Mouse (Mus musculus) MEL (cell line): ENCODE results near the gene Pycr2. TPM values are rescaled to one million over a fixed set of nuclear protein-coding genes. Genes with fewer than 3 reads are reported as not detected.

ENCODE experiments used
- DNase-seq: peaks from one replicate; pipeline ENCODE4 v3.0.0; 2011; ENCODE audit warnings: low read depth, low spot score
- H3K27ac ChIP-seq: 2 replicates; pipeline ENCODE4 v1.5.1; 2012; ENCODE audit warnings: low read depth, mild to moderate bottlenecking, control low read depth, low read length, moderate library complexity; ENCODE audit not compliant: control insufficient read depth
- H3K27me3 ChIP-seq, 2 experiments: fragments of 150-350 bp in 1 of 2; sonication (generic) in 1 of 2; 2 replicates each; pipeline ENCODE4 v1.6.1; 2012; ENCODE audit warnings: low read length in 2 of 2, mild to moderate bottlenecking in 2 of 2, improper control_type of control experiment in 1 of 2, moderate library complexity in 1 of 2; ENCODE audit not compliant: insufficient read depth in 2 of 2, control insufficient read depth in 1 of 2
- H3K36me3 ChIP-seq, 2 experiments: 2 replicates each; pipeline ENCODE4 v1.6.1; 2012 to 2014; ENCODE audit warnings: low read length in 2 of 2, improper control_type of control experiment in 1 of 2, inconsistent platforms in 1 of 2, mild to moderate bottlenecking in 1 of 2; ENCODE audit not compliant: insufficient read depth in 2 of 2, control insufficient read depth in 1 of 2
- H3K4me1 ChIP-seq, 2 experiments: fragments of 150-350 bp in 1 of 2; sonication (generic) in 1 of 2; 2 replicates each; pipeline ENCODE4 v1.6.1; 2012; ENCODE audit warnings: low read length in 2 of 2, improper control_type of control experiment in 1 of 2, mild to moderate bottlenecking in 1 of 2; ENCODE audit not compliant: insufficient read depth in 2 of 2, control insufficient read depth in 1 of 2
- H3K4me3 ChIP-seq, 2 experiments: fragments of 150-350 bp in 1 of 2; sonication (generic) in 1 of 2; 2 replicates each; pipeline ENCODE4 v1.5.1; 2012; ENCODE audit warnings: low read depth in 2 of 2, low read length in 2 of 2, mild to moderate bottlenecking in 2 of 2, moderate library complexity in 2 of 2, control low read depth in 1 of 2, improper control_type of control experiment in 1 of 2; ENCODE audit not compliant: control insufficient read depth in 1 of 2, insufficient read depth in 1 of 2
- H3K79me2 ChIP-seq: 2 replicates; pipeline ENCODE4 v1.6.1; 2012; ENCODE audit warnings: mild to moderate bottlenecking, low read length, moderate library complexity; ENCODE audit not compliant: control insufficient read depth, poor library complexity, insufficient read depth
- H3K9ac ChIP-seq: 2 replicates; pipeline ENCODE4 v1.6.1; 2012; ENCODE audit warnings: low read depth, mild to moderate bottlenecking, control low read depth, low read length, moderate library complexity; ENCODE audit not compliant: control insufficient read depth, poor library complexity, severe bottlenecking
- H3K9me3 ChIP-seq: fragments of 150-350 bp; sonication (generic); replicated peaks from 2 replicates; pipeline ENCODE4 v1.6.1; 2012; ENCODE audit warnings: mild to moderate bottlenecking, low read length, improper control_type of control experiment, moderate library complexity; ENCODE audit not compliant: insufficient read depth
- BHLHE40 ChIP-seq: IDR thresholded peaks from 2 replicates; pipeline ENCODE4 v1.6.1; 2012; ENCODE audit warnings: low read depth, mild to moderate bottlenecking, inconsistent platforms, low read length, improper control_type of control experiment, borderline replicate concordance
- CHD1 ChIP-seq: IDR thresholded peaks from 2 replicates; pipeline ENCODE4 v1.6.1; 2012; ENCODE audit warnings: low read depth, mild to moderate bottlenecking, inconsistent platforms, low read length, improper control_type of control experiment
- CHD2 ChIP-seq: IDR thresholded peaks from 2 replicates; pipeline ENCODE4 v1.6.1; 2011; ENCODE audit warnings: low read length, improper control_type of control experiment
- CTCF ChIP-seq, 3 experiments: IDR thresholded peaks in 2 of 3; conservative IDR thresholded peaks in 1 of 3; 2 replicates each; pipeline ENCODE4 v1.5.1; 2011 to 2012; ENCODE audit warnings: low read length in 3 of 3, low read depth in 2 of 3, mild to moderate bottlenecking in 2 of 3, improper control_type of control experiment in 1 of 3, inconsistent platforms in 1 of 3, mixed read lengths in 1 of 3, moderate library complexity in 1 of 3; ENCODE audit not compliant: control insufficient read depth in 1 of 3, insufficient read depth in 1 of 3, poor library complexity in 1 of 3, severe bottlenecking in 1 of 3
- E2F4 ChIP-seq: IDR thresholded peaks from 2 replicates; pipeline ENCODE4 v1.6.1; 2011; ENCODE audit warnings: low read depth, low read length, improper control_type of control experiment, borderline replicate concordance
- ELF1 ChIP-seq: IDR thresholded peaks from 2 replicates; pipeline ENCODE4 v1.6.1; 2014; ENCODE audit warnings: low read depth, mild to moderate bottlenecking, inconsistent platforms, low read length, improper control_type of control experiment, moderate library complexity
- EP300 ChIP-seq, 2 experiments: IDR thresholded peaks; 2 replicates each; pipeline ENCODE4 v1.6.1; 2011; ENCODE audit warnings: improper control_type of control experiment in 2 of 2, low read length in 2 of 2, low read depth in 1 of 2, mild to moderate bottlenecking in 1 of 2
- ETS1 ChIP-seq: IDR thresholded peaks from 2 replicates; pipeline ENCODE4 v1.6.1; 2012; ENCODE audit warnings: low read depth, mild to moderate bottlenecking, inconsistent platforms, low read length, improper control_type of control experiment, moderate library complexity
- GABPA ChIP-seq: IDR thresholded peaks from 2 replicates; pipeline ENCODE4 v1.6.1; 2012; ENCODE audit warnings: low read depth, mild to moderate bottlenecking, inconsistent platforms, low read length, improper control_type of control experiment, moderate library complexity
- GATA1 ChIP-seq: IDR thresholded peaks from 2 replicates; pipeline ENCODE4 v1.6.1; 2011; ENCODE audit warnings: low read depth, low read length, improper control_type of control experiment
- HCFC1 ChIP-seq: IDR thresholded peaks from 2 replicates; pipeline ENCODE4 v1.6.1; 2012; ENCODE audit warnings: low read depth, mild to moderate bottlenecking, inconsistent platforms, low read length, improper control_type of control experiment, moderate library complexity
- JUND ChIP-seq: IDR thresholded peaks from 2 replicates; pipeline ENCODE4 v1.6.1; 2011; ENCODE audit warnings: low read depth, mild to moderate bottlenecking, improper control_type of control experiment, low read length
- KAT2A ChIP-seq: conservative IDR thresholded peaks from 2 replicates; pipeline ENCODE4 v1.6.1; 2012; ENCODE audit warnings: low read depth, low read length, improper control_type of control experiment, inconsistent platforms
- MAFK ChIP-seq: IDR thresholded peaks from 2 replicates; pipeline ENCODE4 v1.6.1; 2011; ENCODE audit warnings: low read depth, mild to moderate bottlenecking, low read length, improper control_type of control experiment, borderline replicate concordance
- MAX ChIP-seq: IDR thresholded peaks from 2 replicates; pipeline ENCODE4 v1.6.1; 2011; ENCODE audit warnings: low read length, improper control_type of control experiment
- MAZ ChIP-seq: IDR thresholded peaks from 2 replicates; pipeline ENCODE4 v1.6.1; 2012; ENCODE audit warnings: low read depth, mild to moderate bottlenecking, inconsistent platforms, low read length, improper control_type of control experiment
- MXI1 ChIP-seq: IDR thresholded peaks from 2 replicates; pipeline ENCODE4 v1.6.1; 2011; ENCODE audit warnings: mild to moderate bottlenecking, low read depth, low read length, improper control_type of control experiment
- MYB ChIP-seq: IDR thresholded peaks from 2 replicates; pipeline ENCODE4 v1.6.1; 2011; ENCODE audit warnings: mild to moderate bottlenecking, low read depth, low read length, improper control_type of control experiment
- MYC ChIP-seq: IDR thresholded peaks from 2 replicates; pipeline ENCODE4 v1.6.1; 2011; ENCODE audit warnings: low read depth, mild to moderate bottlenecking, low read length, improper control_type of control experiment, moderate library complexity
- NELFE ChIP-seq: IDR thresholded peaks from 2 replicates; pipeline ENCODE4 v1.6.1; 2011; ENCODE audit warnings: low read depth, low read length, improper control_type of control experiment
- NRF1 ChIP-seq: IDR thresholded peaks from 2 replicates; pipeline ENCODE4 v1.6.1; 2014; ENCODE audit warnings: low read depth, mild to moderate bottlenecking, inconsistent platforms, low read length, improper control_type of control experiment, moderate library complexity; ENCODE audit not compliant: poor library complexity, insufficient read depth, severe bottlenecking
- POLR2A ChIP-seq, 2 experiments: IDR thresholded peaks; 2 replicates each; pipeline ENCODE4 v1.6.1; 2011 to 2012; ENCODE audit warnings: low read length in 2 of 2, mild to moderate bottlenecking in 2 of 2, control low read depth in 1 of 2, improper control_type of control experiment in 1 of 2, low read depth in 1 of 2, moderate library complexity in 1 of 2; ENCODE audit not compliant: control insufficient read depth in 1 of 2, insufficient read depth in 1 of 2, poor library complexity in 1 of 2
- POLR2AphosphoS2 ChIP-seq: IDR thresholded peaks from 2 replicates; pipeline ENCODE4 v1.6.1; 2011; ENCODE audit warnings: low read length, improper control_type of control experiment
- POLR2AphosphoS5 ChIP-seq: IDR thresholded peaks from 2 replicates; pipeline ENCODE4 v1.6.1; 2012; ENCODE audit warnings: low read depth, borderline replicate concordance, mild to moderate bottlenecking, inconsistent platforms, low read length, moderate library complexity, mixed read lengths
- RAD21 ChIP-seq: IDR thresholded peaks from 2 replicates; pipeline ENCODE4 v1.6.1; 2011; ENCODE audit warnings: mild to moderate bottlenecking, low read depth, low read length, improper control_type of control experiment
- RCOR1 ChIP-seq: IDR thresholded peaks from 2 replicates; pipeline ENCODE4 v1.6.1; 2012; ENCODE audit warnings: low read depth, mild to moderate bottlenecking, inconsistent platforms, low read length, improper control_type of control experiment
- SIN3A ChIP-seq: IDR thresholded peaks from 2 replicates; pipeline ENCODE4 v1.6.1; 2012; ENCODE audit warnings: low read length, improper control_type of control experiment, inconsistent platforms
- SMC3 ChIP-seq: IDR thresholded peaks from 2 replicates; pipeline ENCODE4 v1.6.1; 2011; ENCODE audit warnings: low read depth, low read length, improper control_type of control experiment
- TAL1 ChIP-seq: IDR thresholded peaks from 2 replicates; pipeline ENCODE4 v1.6.1; 2012; ENCODE audit warnings: mild to moderate bottlenecking, inconsistent platforms, low read length, moderate library complexity, mixed read lengths
- TBP ChIP-seq: IDR thresholded peaks from 2 replicates; pipeline ENCODE4 v1.8.0; 2011; ENCODE audit warnings: low read depth, low read length, improper control_type of control experiment
- TCF12 ChIP-seq: IDR thresholded peaks from 2 replicates; pipeline ENCODE4 v1.6.1; 2014; ENCODE audit warnings: low read depth, mild to moderate bottlenecking, inconsistent platforms, low read length, improper control_type of control experiment, moderate library complexity
- USF1 ChIP-seq: IDR thresholded peaks from 2 replicates; pipeline ENCODE4 v1.6.1; 2014; ENCODE audit warnings: low read depth, mild to moderate bottlenecking, inconsistent platforms, low read length, improper control_type of control experiment, moderate library complexity
- USF2 ChIP-seq, 2 experiments: IDR thresholded peaks; 2 replicates each; pipeline ENCODE4 v1.6.1; 2011 to 2012; ENCODE audit warnings: improper control_type of control experiment in 2 of 2, low read length in 2 of 2, borderline replicate concordance in 1 of 2, inconsistent platforms in 1 of 2, low read depth in 1 of 2, mild to moderate bottlenecking in 1 of 2; ENCODE audit not compliant: insufficient read depth in 1 of 2
- ZC3H11A ChIP-seq: IDR thresholded peaks from 2 replicates; pipeline ENCODE4 v1.6.1; 2012; ENCODE audit warnings: low read depth, mild to moderate bottlenecking, inconsistent platforms, low read length, improper control_type of control experiment
- ZKSCAN1 ChIP-seq: IDR thresholded peaks from 2 replicates; pipeline ENCODE4 v1.6.1; 2012; ENCODE audit warnings: low read depth, mild to moderate bottlenecking, inconsistent platforms, low read length, improper control_type of control experiment, moderate library complexity
- polyA plus RNA-seq, 2 experiments: library from polyadenylated mRNA; stranded (reverse) in 1 of 2; unstranded in 1 of 2; fragments of >175 nt in 1 of 2; fragments of >200 nt in 1 of 2; gene quantifications; 2 replicates each; pipeline versions ENCODE4 v1.2.1 to v1.2.4; 2012; ENCODE audit warnings: low replicate concordance in 2 of 2, low read depth in 1 of 2; ENCODE audit not compliant: insufficient read length in 2 of 2, insufficient read depth in 1 of 2, missing spikeins in 1 of 2
- total RNA-seq: library from RNA; depleted of rRNA; stranded (reverse); fragments of 300-350 nt; gene quantifications from 2 replicates; pipeline ENCODE4 v1.2.3, GENCODE M21; 2012

Gene Pycr2
- total and polyA plus RNA-seq, 3 experiments = 125 to 183 TPM; not detected in 1

GRCm38 (mm10) chr1:180881768-180882167, 22.3 kb upstream of the Pycr2 start:
- DNase-seq = peak; percentile 51

GRCm38 (mm10) chr1:180883731-180884130, 20.4 kb upstream of the Pycr2 start:
- H3K79me2 ChIP-seq = no peaks in the 10 kb centered on the region
- DNase-seq = no peak
- peaks cover 0 to 21% of the 10 kb centered on the region in 2 experiments; a peak in 2 of 4 replicates for H3K4me1 ChIP-seq
- H3K4me3 ChIP-seq = no peak overlapping the region
- no peaks in the 10 kb centered on the region; a peak in 2 of 4 replicates for H3K27me3 ChIP-seq
- H3K36me3 ChIP-seq = peaks cover 0 to 8% of the 10 kb centered on the region in 2 experiments; a peak in 2 of 4 replicates
- H3K9ac ChIP-seq = no peak overlapping the region
- no peak for TF ChIP-seq JUND
- TF ChIP-seq KAT2A = no peak
- H3K9me3 ChIP-seq = no peaks in the 10 kb centered on the region
- no peak overlapping the region for H3K27ac ChIP-seq

More at GRCm38 (mm10) chr1:180881768-180882167, 22.3 kb upstream of the Pycr2 start:
- Histone ChIP-seq H3K9ac (no peak overlapping the region), H3K36me3 (peaks cover 0 to 8% of the 10 kb centered on the region in 2 experiments; a peak in 2 of 4 replicates)
- no peak for TF ChIP-seq MYB
- no peak for TF ChIP-seq ETS1
- no peak for TF ChIP-seq RAD21
- TF ChIP-seq MAFK = no peak
- TF ChIP-seq HCFC1 = no peak
- no peak for TF ChIP-seq USF1
- TF ChIP-seq USF2 (IDR thresholded peaks at IDR 0.05; ENCODE audit: borderline replicate concordance in 1 of 2, insufficient read depth in 1 of 2, low read depth in 1 of 2, low read length in 2 of 2) = no peak
- no peak for TF ChIP-seq POLR2AphosphoS5
- TF ChIP-seq KAT2A = no peak
- no peak for TF ChIP-seq JUND
- no peak for TF ChIP-seq MAZ
- 0 out of 2 replicates have a peak, but pooled peaks have one; percentile 41 for TF ChIP-seq MYC
- no peak for TF ChIP-seq ZC3H11A
- TF ChIP-seq GABPA = no peak
- TF ChIP-seq CHD1 = no peak
- TF ChIP-seq CHD2 = no peak
- no peak for TF ChIP-seq ZKSCAN1
- TF ChIP-seq RCOR1 = no peak; the same call in 1 of the 2 replicates
- peak; percentile 41 for TF ChIP-seq TAL1
- no peak for TF ChIP-seq MXI1
- no peak for TF ChIP-seq TCF12
- TF ChIP-seq TBP = peak; percentile 76; the same call in 1 of the 2 replicates
- TF ChIP-seq NRF1 = no peak
- peak; percentile 31 to 69; a peak in 3 of 4 replicates for TF ChIP-seq EP300 (IDR thresholded peaks at IDR 0.05; ENCODE audit: low read depth in 1 of 2, low read length in 2 of 2)
- TF ChIP-seq ELF1 = no peak
- no peak for TF ChIP-seq SIN3A
- TF ChIP-seq SMC3 = no peak
- no peak for TF ChIP-seq MAX
- no peak for TF ChIP-seq POLR2A (IDR thresholded peaks at IDR 0.05; ENCODE audit: control insufficient read depth in 1 of 2, insufficient read depth in 1 of 2, low read depth in 1 of 2, low read length in 2 of 2, poor library complexity in 1 of 2)
- no peak for TF ChIP-seq E2F4
- peak; percentile 74 for TF ChIP-seq GATA1
- no peak for TF ChIP-seq CTCF (IDR thresholded peaks at IDR 0.05 in 2 of 3, conservative IDR thresholded peaks at IDR 0.05 in 1 of 3; ENCODE audit: control insufficient read depth in 1 of 3, insufficient read depth in 1 of 3, low read depth in 2 of 3, low read length in 3 of 3, poor library complexity in 1 of 3, severe bottlenecking in 1 of 3)
- TF ChIP-seq NELFE = no peak
- no peak for TF ChIP-seq BHLHE40
- no peak for TF ChIP-seq POLR2AphosphoS2
- TF ChIP-seq, all 39 proteins: peak for 5
- Histone ChIP-seq H3K4me3 (no peak overlapping the region), H3K9me3 (no peaks in the 10 kb centered on the region), H3K4me1 (peaks cover 0 to 18% of the 10 kb centered on the region in 2 experiments; a peak in 2 of 4 replicates), H3K27me3 (no peaks in the 10 kb centered on the region; a peak in 2 of 4 replicates), H3K27ac (no peak overlapping the region), H3K79me2 (no peaks in the 10 kb centered on the region)
